Mouse (Mus musculus) lung, embryonic 14.5 days (tissue): ENCODE data around the gene Nrip1. TPM values are rescaled to one million over a fixed set of nuclear protein-coding genes. Genes with fewer than 3 reads are reported as not detected.

ENCODE experiments used
- ATAC-seq: fragments of 200-750 bp; cut with Nextera tagmentation; 2 replicates; pipeline ENCODE4 v1.8.0; 2017; ENCODE audit warnings: mild to moderate bottlenecking, moderate TSS enrichment, moderate library complexity; ENCODE audit not compliant: insufficient read depth
- DNase-seq: peaks from one replicate; pipeline ENCODE4 v3.0.0-alpha.2; 2015
- H3K27ac ChIP-seq: fragments of 300-500 bp; sonication (generic); 2 replicates; pipeline ENCODE4 v1.5.1; 2014; ENCODE audit warnings: low read depth, mild to moderate bottlenecking, moderate library complexity
- H3K27me3 ChIP-seq: fragments of 300-500 bp; sonication (generic); 2 replicates; pipeline ENCODE4 v1.6.1; 2014; ENCODE audit warnings: low read length, control low read depth; ENCODE audit not compliant: insufficient read depth
- H3K36me3 ChIP-seq: fragments of 300-500 bp; sonication (generic); 2 replicates; pipeline ENCODE4 v1.6.1; 2014; ENCODE audit warnings: control low read depth; ENCODE audit not compliant: insufficient read depth
- H3K4me1 ChIP-seq: fragments of 300-500 bp; sonication (generic); 2 replicates; pipeline ENCODE4 v1.6.1; 2014; ENCODE audit warnings: antibody characterized with exemption, control low read depth; ENCODE audit not compliant: insufficient read depth
- H3K4me2 ChIP-seq: fragments of 300-500 bp; sonication (generic); 2 replicates; pipeline ENCODE4 v1.6.1; 2014; ENCODE audit warnings: mild to moderate bottlenecking
- H3K4me3 ChIP-seq: fragments of 300-500 bp; sonication (generic); 2 replicates; pipeline ENCODE4 v1.5.1; 2014; ENCODE audit warnings: low read depth, low read length
- H3K9ac ChIP-seq: fragments of 300-500 bp; sonication (generic); 2 replicates; pipeline ENCODE4 v1.6.1; 2014
- H3K9me3 ChIP-seq: fragments of 300-500 bp; sonication (generic); 2 replicates; pipeline ENCODE4 v1.6.1; 2016; ENCODE audit warnings: low read depth, low read length, control low read depth
- CTCF ChIP-seq: IDR thresholded peaks from 2 replicates; pipeline ENCODE4 v1.5.1; 2016; ENCODE audit warnings: antibody characterized with exemption, low read depth
- WGBS: fragments of 180-500 bp; shearing (Covaris S2); extraction: QIAGEN DNeasy Blood & Tissue Kit; methylation state at CpG from one replicate; pipeline ENCODE4 v1.1.7; 2014; 5-methylcytosine and 5-hydroxymethylcytosine counted together
- polyA plus RNA-seq: library from polyadenylated mRNA; unstranded; fragments of >200 nt; fragmentation: Nextera tagmentation; extraction: Ambion mirVana; gene quantifications from 2 replicates; pipeline ENCODE4 v1.2.1, GENCODE M21; 2014

Gene Nrip1
- polyA plus RNA-seq, 1 experiment from 2014 or later, result 55.2 TPM

GRCm38 (mm10) chr16:76347719-76348421, 25.8 kb downstream of the Nrip1 start:
- no peak overlapping the region for H3K4me3 ChIP-seq
- H3K27ac ChIP-seq, result no peak overlapping the region
- H3K27me3 ChIP-seq, result no peaks in the 10 kb centered on the region
- H3K9me3 ChIP-seq, result no peaks in the 10 kb centered on the region
- H3K36me3 ChIP-seq, result peaks cover 52% of the 10 kb centered on the region
- 85% methylated on average over 13 of the region's 13 CpGs for WGBS
- H3K9ac ChIP-seq, result no peak overlapping the region
- no peaks in the 10 kb centered on the region for H3K4me1 ChIP-seq
- no peak for DNase-seq
- ATAC-seq, result no peak
- no peak for TF ChIP-seq CTCF
- H3K4me2 ChIP-seq, result no peak overlapping the region

DNA sequence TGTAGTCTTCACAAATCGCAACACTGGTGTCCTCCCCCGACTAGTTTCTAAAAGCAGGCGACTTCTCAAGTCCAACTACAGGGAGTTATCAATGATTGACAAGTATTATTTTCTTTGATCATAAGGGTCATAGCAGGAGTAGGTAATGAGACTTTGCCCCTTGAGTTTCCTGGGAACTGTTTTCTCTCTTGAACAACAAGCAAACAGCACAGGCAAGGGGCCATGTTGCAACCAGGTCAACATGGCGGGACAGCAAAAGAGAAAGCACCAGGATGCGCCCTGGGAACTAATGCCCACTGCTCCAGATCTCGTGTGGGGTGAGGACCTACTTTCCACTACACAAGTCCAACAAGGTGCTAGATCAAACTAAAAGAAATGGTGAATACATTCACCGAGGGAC, 27.3 kb downstream of the Nrip1 start:
- Histone ChIP-seq H3K4me2 (no peak overlapping the region), H3K27me3 (no peaks in the 10 kb centered on the region), H3K36me3 (peaks cover 42% of the 10 kb centered on the region), H3K4me3 (no peak overlapping the region), H3K27ac (no peak overlapping the region), H3K9ac (no peak overlapping the region), H3K9me3 (no peaks in the 10 kb centered on the region), H3K4me1 (no peaks in the 10 kb centered on the region)
- WGBS, result 95% methylated on average over 7 of the region's 7 CpGs
- TF ChIP-seq CTCF, result no peak
- no peak for DNase-seq
- no peak for ATAC-seq

GRCm38 (mm10) chr16:76344761-76345368, 28.8 kb downstream of the Nrip1 start:
- WGBS, result 71% methylated on average over 3 of the region's 3 CpGs
- Histone ChIP-seq H3K27me3 (no peaks in the 10 kb centered on the region), H3K4me1 (no peaks in the 10 kb centered on the region), H3K9me3 (no peaks in the 10 kb centered on the region), H3K4me3 (no peak overlapping the region), H3K27ac (no peak overlapping the region), H3K36me3 (peaks cover 32% of the 10 kb centered on the region), H3K9ac (no peak overlapping the region), H3K4me2 (no peak overlapping the region)
- no peak for DNase-seq
- no peak for ATAC-seq
- TF ChIP-seq CTCF, result no peak

DNA sequence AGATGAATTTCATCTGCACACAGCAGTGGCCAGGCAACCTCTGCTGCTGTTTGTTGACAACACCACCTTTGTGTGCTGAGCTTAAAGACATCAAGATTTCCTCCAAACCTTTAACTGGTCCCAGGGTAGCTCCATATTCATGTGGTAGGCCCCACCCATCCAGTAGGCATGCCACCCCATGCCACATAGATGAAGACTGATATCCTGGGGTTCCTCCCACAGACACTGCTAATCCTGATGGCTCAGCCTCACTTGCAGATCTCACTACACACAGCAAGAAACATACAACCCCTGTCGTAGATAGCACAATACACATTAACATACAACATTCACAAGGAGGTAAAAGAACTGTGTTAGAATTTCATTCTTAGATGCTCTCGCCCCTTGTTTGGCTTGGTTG, 29.6 kb downstream of the Nrip1 start:
- no peak for TF ChIP-seq CTCF
- H3K36me3 ChIP-seq, result peaks cover 28% of the 10 kb centered on the region; the same call in 1 of the 2 replicates
- WGBS, result 95% methylated on average over 2 of the region's 2 CpGs

GRCm38 (mm10) chr16:76341636-76342035, 32.0 kb downstream of the Nrip1 start:
- no peak overlapping the region for H3K4me3 ChIP-seq
- no peak overlapping the region for H3K9ac ChIP-seq
- no peak overlapping the region for H3K27ac ChIP-seq
- H3K4me1 ChIP-seq, result no peaks in the 10 kb centered on the region
- peak; percentile 44 for ATAC-seq
- H3K4me2 ChIP-seq, result no peak overlapping the region
- WGBS, result 59% methylated on average over 8 of the region's 8 CpGs
- TF ChIP-seq CTCF, result no peak
- H3K27me3 ChIP-seq, result no peaks in the 10 kb centered on the region
- peaks cover 21% of the 10 kb centered on the region; the same call in 1 of the 2 replicates for H3K36me3 ChIP-seq
- DNase-seq, result peak; percentile 57
- H3K9me3 ChIP-seq, result no peaks in the 10 kb centered on the region

More for the DNA sequence above, 29.6 kb downstream of the Nrip1 start:
- Histone ChIP-seq H3K4me2 (no peak overlapping the region), H3K27me3 (no peaks in the 10 kb centered on the region), H3K9me3 (no peaks in the 10 kb centered on the region), H3K4me3 (no peak overlapping the region), H3K4me1 (no peaks in the 10 kb centered on the region), H3K27ac (no peak overlapping the region), H3K9ac (no peak overlapping the region)
- ATAC-seq, result no peak
- no peak for DNase-seq

DNA sequence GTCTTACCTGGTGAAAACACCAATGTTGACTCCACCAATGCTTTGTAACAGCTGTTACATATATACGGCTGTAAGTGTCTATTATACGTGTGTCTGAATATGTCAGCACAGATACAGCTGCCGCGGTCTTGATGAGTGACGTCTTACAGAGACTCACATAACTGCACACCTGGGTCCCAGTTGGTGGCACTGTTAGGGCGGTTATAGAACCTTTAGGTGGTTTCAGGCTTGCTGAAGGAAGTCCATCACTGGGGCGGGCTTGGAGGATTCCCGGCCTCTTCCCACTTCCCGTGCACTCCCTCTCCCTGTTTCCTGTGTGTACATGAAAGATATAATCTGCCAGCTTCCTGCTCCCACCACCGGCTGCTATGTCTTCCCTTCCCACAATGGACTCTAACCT, 34.4 kb downstream of the Nrip1 start:
- H3K27me3 ChIP-seq, result no peaks in the 10 kb centered on the region
- H3K4me3 ChIP-seq, result no peak overlapping the region
- peaks cover 13% of the 10 kb centered on the region; the same call in 1 of the 2 replicates for H3K36me3 ChIP-seq
- H3K4me1 ChIP-seq, result no peaks in the 10 kb centered on the region
- DNase-seq (peak; percentile 26), ATAC-seq (no peak)
- H3K9me3 ChIP-seq, result 0 out of 2 replicates have a peak, but pooled peaks cover 2% of the 10 kb centered on the region
- H3K4me2 ChIP-seq, result no peak overlapping the region
- H3K9ac ChIP-seq, result no peak overlapping the region
- TF ChIP-seq CTCF, result no peak
- no peak overlapping the region for H3K27ac ChIP-seq
- 72% methylated on average over 10 of the region's 10 CpGs for WGBS

GRCm38 (mm10) chr16:76337351-76337750, 36.3 kb downstream of the Nrip1 start:
- no peak overlapping the region for H3K9ac ChIP-seq
- ATAC-seq, result no peak
- no peak overlapping the region for H3K27ac ChIP-seq
- WGBS, result 69% methylated on average over 7 of the region's 7 CpGs
- H3K4me1 ChIP-seq, result no peaks in the 10 kb centered on the region
- DNase-seq, result no peak
- no peak overlapping the region for H3K4me2 ChIP-seq
- TF ChIP-seq CTCF, result no peak
- H3K36me3 ChIP-seq, result peaks cover 7% of the 10 kb centered on the region; the same call in 1 of the 2 replicates
- 0 out of 2 replicates have a peak, but pooled peaks cover 2% of the 10 kb centered on the region for H3K9me3 ChIP-seq
- H3K27me3 ChIP-seq, result no peaks in the 10 kb centered on the region
- H3K4me3 ChIP-seq, result no peak overlapping the region
